Mouse (Mus musculus) cortical plate, adult 2 months (tissue): ENCODE measurements around the gene Zfp523. TPM values are rescaled to one million over a fixed set of nuclear protein-coding genes. Genes with fewer than 3 reads are reported as not detected.

Source experiments
- H3K27ac ChIP-seq: fragments of 200-500 bp; 2 replicates; pipeline ENCODE4 v1.5.1; 2012; ENCODE audit warnings: low read length, control low read depth, inconsistent platforms; ENCODE audit not compliant: insufficient read depth
- H3K4me1 ChIP-seq: fragments of 200-500 bp; 2 replicates; pipeline ENCODE4 v1.6.1; 2011; ENCODE audit warnings: low read length; ENCODE audit not compliant: control insufficient read depth, insufficient read depth
- H3K4me3 ChIP-seq: fragments of 200-500 bp; 2 replicates; pipeline ENCODE4 v1.5.1; 2011; ENCODE audit warnings: mild to moderate bottlenecking, low read length, control low read depth; ENCODE audit not compliant: insufficient read depth
- CTCF ChIP-seq: fragments of 200-500 bp; IDR thresholded peaks from 2 replicates; pipeline ENCODE4 v1.5.1; 2011; ENCODE audit warnings: mild to moderate bottlenecking, control low read depth, low read length; ENCODE audit not compliant: insufficient read depth; ENCODE audit errors: extremely low read depth
- POLR2A ChIP-seq: fragments of 200-500 bp; IDR thresholded peaks from 2 replicates; pipeline ENCODE4 v1.6.1; 2011; ENCODE audit warnings: mild to moderate bottlenecking, low read length, control low read depth; ENCODE audit not compliant: insufficient read depth; ENCODE audit errors: extremely low read depth
- polyA plus RNA-seq: library from polyadenylated mRNA; depleted of rRNA; stranded (reverse); fragments of >200 nt; gene quantifications from 2 replicates; pipeline ENCODE4 v1.2.3, GENCODE M21; 2012

Gene Zfp523
- polyA plus RNA-seq, 1 experiment = 110 TPM

- no peak overlapping the region for H3K27ac ChIP-seq
- H3K4me1 ChIP-seq = no peaks in the 10 kb centered on the region
- no peak overlapping the region for H3K4me3 ChIP-seq
- TF ChIP-seq POLR2A = no peak
Measured at GRCm38 (mm10) chr17:28140431-28141204, 36.3 kb upstream of the Zfp523 start.

GRCm38 (mm10) chr17:28141205-28141650 lies 35.7 kb upstream of the Zfp523 start:
- TF ChIP-seq POLR2A (no peak), CTCF (no peak)
- Histone ChIP-seq H3K4me1 (no peaks in the 10 kb centered on the region), H3K4me3 (0 out of 2 replicates have a peak overlapping the region, but pooled peaks have one; percentile 26), H3K27ac (no peak overlapping the region)

GRCm38 (mm10) chr17:28141771-28142699 lies 34.9 kb upstream of the Zfp523 start, which contains the start of gene Scube3:
Gene Scube3 (plus strand): TSS chr17:28142141.
- TF ChIP-seq CTCF = no peak
- no peak within 1 kb of the TSS for H3K27ac ChIP-seq
- peak within 1 kb of the TSS; percentile 26 for H3K4me3 ChIP-seq
- no peaks in the 10 kb centered on the region for H3K4me1 ChIP-seq

- Histone ChIP-seq H3K27ac (no peak overlapping the region), H3K4me1 (no peaks in the 10 kb centered on the region), H3K4me3 (0 out of 2 replicates have a peak overlapping the region, but pooled peaks have one; percentile 26)
- TF ChIP-seq CTCF (no peak), POLR2A (no peak)
Measured at GRCm38 (mm10) chr17:28142700-28143610, 34.0 kb upstream of the Zfp523 start.

- no peaks in the 10 kb centered on the region for H3K4me1 ChIP-seq
- no peak overlapping the region for H3K27ac ChIP-seq
- no peak overlapping the region for H3K4me3 ChIP-seq
- TF ChIP-seq POLR2A (no peak), CTCF (no peak)
Measured at GRCm38 (mm10) chr17:28143751-28144150, 33.2 kb upstream of the Zfp523 start.

GRCm38 (mm10) chr17:28144241-28144640 lies 32.7 kb upstream of the Zfp523 start:
- Histone ChIP-seq H3K27ac (no peak overlapping the region), H3K4me3 (no peak overlapping the region), H3K4me1 (no peaks in the 10 kb centered on the region)
- TF ChIP-seq CTCF = no peak
- TF ChIP-seq POLR2A = no peak

GRCm38 (mm10) chr17:28148288-28148687 lies 28.6 kb upstream of the Zfp523 start:
- H3K4me1 ChIP-seq = no peaks in the 10 kb centered on the region
- TF ChIP-seq POLR2A (no peak), CTCF (no peak)

GRCm38 (mm10) chr17:28149734-28150133 lies 27.2 kb upstream of the Zfp523 start:
- Histone ChIP-seq H3K27ac (no peak overlapping the region), H3K4me3 (no peak overlapping the region), H3K4me1 (no peaks in the 10 kb centered on the region)
- TF ChIP-seq CTCF (no peak), POLR2A (no peak)

More at GRCm38 (mm10) chr17:28148288-28148687, 28.6 kb upstream of the Zfp523 start:
- no peak overlapping the region for H3K27ac ChIP-seq
- H3K4me3 ChIP-seq = no peak overlapping the region

- TF ChIP-seq CTCF (no peak), POLR2A (no peak)
- Histone ChIP-seq H3K4me1 (no peaks in the 10 kb centered on the region), H3K27ac (no peak overlapping the region), H3K4me3 (no peak overlapping the region)
Measured at GRCm38 (mm10) chr17:28150456-28150855, 26.5 kb upstream of the Zfp523 start.
